Mouse (Mus musculus): ENCODE data around the gene Clec4b2.
"Not testable (repeated sequence)": the region's sequence is repeated elsewhere in the genome, so short reads cannot be mapped to it uniquely, and the experiment has no call there.

- TF ChIP-seq POLR2A, CTCF (IDR thresholded peaks at IDR 0.05; ENCODE audit: extremely low read depth, insufficient read depth, low read length): not testable (repeated sequence)
These were observed 34.7 kb upstream of the Clec4b2 start for GRCm38 (mm10) chr6:123137766-123138526.

Measured in cortical plate, adult 2 months (tissue).